Mouse (Mus musculus): ENCODE measurements around the gene Vmn2r8. TPM values are rescaled to one million over a fixed set of nuclear protein-coding genes. Genes with fewer than 3 reads are reported as not detected.
"Not testable (repeated sequence)": the region's sequence is repeated elsewhere in the genome, so short reads cannot be mapped to it uniquely, and the experiment has no call there.

Gene Vmn2r8
- total RNA-seq (2021), result not detected
- long read RNA-seq, experiment 1, result 0 reads
- long read RNA-seq, experiment 2, result 0 reads

DNA sequence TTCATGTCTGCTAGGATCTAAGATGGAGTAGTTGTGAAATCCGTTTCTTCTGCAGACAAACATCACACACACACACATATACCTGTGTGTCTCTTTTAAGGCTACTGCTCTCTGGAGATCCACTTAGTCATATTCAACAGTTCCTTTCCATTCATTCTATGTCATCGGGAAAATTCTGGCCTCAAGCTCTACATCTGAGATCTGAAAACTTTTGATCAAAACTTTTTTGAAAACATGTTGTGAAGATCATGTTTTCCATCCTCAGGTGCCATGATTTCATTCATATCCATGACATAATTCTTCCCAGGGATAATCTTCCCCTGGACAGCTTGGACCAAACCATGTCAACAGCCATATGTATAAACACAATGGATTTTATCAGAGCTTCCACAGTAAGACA is at the start of gene Vmn2r8:
Gene Vmn2r8, minus strand, starts transcription at position 101 of the 400 bp plus-strand sequence.
- intact Hi-C loops (cut with DNase I); H3K4me3 ChIP-seq; DNase-seq; H3K27ac ChIP-seq: not testable (repeated sequence)

DNA sequence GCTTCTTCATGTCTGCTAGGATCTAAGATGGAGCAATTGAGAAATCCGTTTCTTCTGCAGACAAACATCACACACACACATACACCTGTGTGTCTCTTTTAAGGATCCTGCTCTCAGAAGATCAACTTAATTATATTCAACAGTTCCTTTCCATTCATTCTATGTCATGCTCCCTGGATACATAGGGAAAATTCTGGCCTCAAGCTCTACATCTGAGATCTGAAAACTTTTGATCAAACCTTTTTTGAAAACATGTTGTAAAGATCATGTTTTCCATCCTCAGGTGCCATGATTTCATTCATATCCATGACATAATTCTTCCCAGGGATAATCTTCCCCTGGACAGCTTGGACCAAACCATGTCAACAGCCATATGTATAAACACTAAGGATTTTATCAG is 43.9 kb upstream of the Vmn2r8 start, which contains the start of gene Vmn2r9:
Gene Vmn2r9, minus strand, starts transcription at position 101 of the 400 bp plus-strand sequence.
- not testable (repeated sequence) for DNase-seq, H3K27ac ChIP-seq, H3K4me3 ChIP-seq
- intact Hi-C loops (cut with DNase I), result loop anchor here (10.0 kb wide), 1 partner anchor 232 kb away; no protein-coding TSS in a partner anchor

DNA sequence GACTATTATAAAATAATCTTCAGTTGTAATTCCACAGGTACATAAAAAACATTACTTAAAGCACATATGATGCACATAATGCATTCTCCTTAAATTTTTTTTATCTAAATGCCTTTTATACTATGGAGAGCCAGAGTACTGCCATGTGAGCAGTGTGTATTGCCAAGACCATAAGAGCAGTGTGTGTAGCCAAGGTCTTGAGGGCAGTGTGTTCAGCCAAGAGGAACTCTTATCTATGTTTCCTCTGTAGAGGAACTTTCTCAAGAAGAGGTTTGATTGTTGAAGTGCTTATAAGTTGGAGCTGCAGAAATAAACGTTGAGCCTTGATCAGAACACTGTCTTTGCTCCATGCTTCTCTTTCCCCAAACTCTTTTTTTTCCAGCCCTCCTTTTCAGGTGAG is 40.8 kb upstream of the Vmn2r8 start:
- Histone ChIP-seq H3K4me3 (no peak overlapping the region), H3K27ac (no peak overlapping the region)
- intact Hi-C loops (cut with DNase I), result no loop called here
- no peak for TF ChIP-seq CTCF (IDR thresholded peaks at IDR 0.05)
- DNase-seq, result no peak

DNA sequence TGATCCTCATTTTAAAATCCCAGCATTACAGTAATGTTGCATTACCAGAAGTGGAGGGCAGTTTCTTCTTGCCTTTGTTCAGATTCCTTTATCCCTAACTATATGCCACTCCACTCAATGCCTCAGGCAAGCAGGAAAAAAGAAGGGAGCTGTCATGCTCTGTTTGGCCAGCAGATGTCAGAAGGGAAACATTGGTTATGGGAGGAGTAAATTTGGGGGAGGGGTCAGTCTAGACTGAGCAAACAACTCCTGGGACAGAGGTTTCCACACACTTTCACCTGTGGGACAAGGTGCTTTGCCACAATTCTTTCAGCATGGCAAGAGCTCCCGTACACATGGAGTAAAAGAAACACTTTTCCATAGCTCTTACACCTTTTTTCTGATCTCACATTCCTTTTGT is 27.5 kb upstream of the Vmn2r8 start:
- intact Hi-C loops (cut with DNase I), result no loop called here
- H3K27ac ChIP-seq, result no peak overlapping the region
- TF ChIP-seq CTCF (IDR thresholded peaks at IDR 0.05), result no peak
- DNase-seq, result no peak
- no peak overlapping the region for H3K4me3 ChIP-seq

DNA sequence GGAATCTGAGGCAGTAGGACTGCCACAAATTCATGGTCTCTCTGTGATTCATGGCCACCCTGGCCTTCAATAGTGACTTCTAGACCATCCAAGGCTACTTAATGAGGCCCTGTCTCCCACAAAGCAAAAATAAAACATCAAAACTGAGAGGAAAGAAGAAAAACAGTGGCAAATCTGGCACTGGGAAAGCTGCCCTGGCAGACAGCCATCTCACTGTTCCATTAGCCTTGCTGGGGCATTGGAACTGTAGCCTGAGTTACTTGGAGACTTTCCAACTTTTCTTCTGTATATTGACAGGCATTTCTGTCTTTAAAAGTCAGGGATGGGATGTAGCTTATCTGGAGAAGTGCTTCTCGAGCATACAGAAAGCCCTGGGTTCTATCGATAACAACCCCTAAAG is 14.6 kb upstream of the Vmn2r8 start:
- TF ChIP-seq CTCF (IDR thresholded peaks at IDR 0.05), result no peak
- no peak overlapping the region for H3K4me3 ChIP-seq
- DNase-seq, result no peak
- no peak overlapping the region for H3K27ac ChIP-seq
- intact Hi-C loops (cut with DNase I), result no loop called here

DNA sequence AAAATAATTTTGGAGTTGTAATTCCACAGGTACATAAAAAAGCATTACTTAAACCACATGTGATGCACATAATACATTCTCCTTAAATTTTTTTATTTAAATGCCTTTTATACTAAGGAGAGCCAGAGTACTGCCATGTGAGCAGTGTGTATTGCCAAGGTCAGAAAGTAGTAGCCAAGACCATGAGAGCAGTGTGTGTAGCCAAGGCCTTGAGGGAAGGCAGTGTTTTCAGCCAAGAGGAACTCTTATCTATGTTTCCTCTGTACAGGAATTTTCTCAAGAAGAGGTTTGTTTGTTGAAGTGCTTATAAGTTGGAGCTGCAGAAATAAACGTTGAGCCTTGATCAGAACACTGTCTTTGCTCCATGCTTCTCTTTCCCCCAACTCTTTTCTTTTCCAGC is 5.0 kb downstream of the Vmn2r8 start:
- H3K27ac ChIP-seq, result no peak overlapping the region
- H3K4me3 ChIP-seq, result no peak overlapping the region
- no peak for TF ChIP-seq CTCF (IDR thresholded peaks at IDR 0.05)
- intact Hi-C loops (cut with DNase I), result no loop called here
- no peak for DNase-seq

DNA sequence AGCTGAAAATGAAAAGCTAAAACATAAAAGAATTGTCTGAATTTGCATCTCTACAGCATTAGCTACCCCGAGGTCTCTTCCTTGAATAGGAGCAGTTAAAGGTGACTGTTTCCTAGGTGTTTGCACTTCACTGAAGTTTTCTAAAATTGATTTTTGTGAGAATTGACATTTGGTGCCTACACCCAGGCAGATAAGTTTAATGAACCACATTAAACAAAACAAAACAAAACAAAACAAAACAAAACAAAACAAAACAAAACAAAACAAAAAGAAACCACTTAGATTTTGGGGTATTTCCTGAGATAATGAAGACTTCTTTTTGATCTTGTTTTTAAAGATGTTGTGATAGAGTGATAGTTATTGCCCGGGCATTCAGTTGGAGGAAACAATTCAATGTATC is 13.4 kb downstream of the Vmn2r8 start, which contains the start of gene Tmed11:
Gene Tmed11, minus strand, starts transcription at position 101 of the 400 bp plus-strand sequence.
- DNase-seq; H3K27ac ChIP-seq; H3K4me3 ChIP-seq; intact Hi-C loops (cut with DNase I): not testable (repeated sequence)

DNA sequence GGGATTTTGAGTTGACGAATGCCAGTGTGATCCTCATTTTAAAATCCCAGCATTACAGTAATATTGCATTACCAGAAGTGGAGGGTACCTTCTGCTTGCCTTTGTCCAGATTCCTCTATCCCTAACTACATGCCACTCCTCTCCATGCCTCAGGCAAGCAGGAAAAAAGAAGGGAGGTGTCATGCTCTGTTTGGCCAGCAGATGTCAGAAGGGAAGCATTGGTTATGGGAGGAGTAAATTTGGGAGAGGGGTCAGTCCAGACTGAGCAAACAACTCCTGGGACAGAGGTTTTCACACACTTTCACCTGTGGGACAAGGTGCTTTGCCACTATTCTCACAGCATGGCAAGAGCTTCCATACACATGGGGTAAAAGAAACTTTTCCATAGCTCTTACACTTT is 18.3 kb downstream of the Vmn2r8 start:
- H3K4me3 ChIP-seq; intact Hi-C loops (cut with DNase I); H3K27ac ChIP-seq; DNase-seq: not testable (repeated sequence)

DNA sequence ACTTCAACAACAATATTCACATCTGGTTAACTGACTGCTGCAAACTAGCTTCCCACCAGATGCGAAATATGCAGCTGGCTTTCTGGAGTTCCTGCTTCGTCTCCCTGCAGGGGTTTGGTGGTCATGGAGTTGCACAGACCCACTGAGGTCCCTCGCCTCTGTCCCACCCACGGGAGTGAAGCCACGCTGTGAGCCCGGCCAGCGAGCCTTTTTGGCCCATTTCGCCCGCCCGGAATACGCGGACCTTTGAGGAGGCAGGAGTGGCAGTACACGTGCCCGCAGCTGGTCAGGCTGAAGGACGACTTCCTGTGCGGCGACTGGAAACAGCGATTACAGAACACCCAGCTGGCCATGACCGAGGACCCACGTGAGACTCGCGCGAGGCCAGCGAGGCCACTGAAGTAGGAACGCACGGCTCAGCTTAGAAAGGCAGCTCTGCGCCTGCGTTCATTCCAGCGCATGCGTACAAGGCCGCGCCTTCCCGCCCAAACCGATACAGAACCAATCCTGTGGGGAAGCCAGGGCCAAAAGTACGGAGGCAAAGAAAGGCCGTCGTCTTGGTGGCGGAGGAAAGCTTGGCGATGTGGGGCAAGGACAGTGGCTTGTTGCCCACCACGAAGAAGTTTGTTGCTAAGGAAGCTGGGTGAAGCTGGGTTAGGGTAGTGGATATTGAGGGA is 33.9 kb downstream of the Vmn2r8 start, which contains the start of gene Rnf212:
Gene Rnf212, minus strand, starts transcription at position 353 of the 677 bp plus-strand sequence.
- DNase-seq, result peak; percentile 16
- TF ChIP-seq CTCF (IDR thresholded peaks at IDR 0.05), result no peak
- intact Hi-C loops (cut with DNase I), result no loop called here
- no peak within 1 kb of the TSS for H3K4me3 ChIP-seq
- H3K27ac ChIP-seq, result no peak within 1 kb of the TSS

DNA sequence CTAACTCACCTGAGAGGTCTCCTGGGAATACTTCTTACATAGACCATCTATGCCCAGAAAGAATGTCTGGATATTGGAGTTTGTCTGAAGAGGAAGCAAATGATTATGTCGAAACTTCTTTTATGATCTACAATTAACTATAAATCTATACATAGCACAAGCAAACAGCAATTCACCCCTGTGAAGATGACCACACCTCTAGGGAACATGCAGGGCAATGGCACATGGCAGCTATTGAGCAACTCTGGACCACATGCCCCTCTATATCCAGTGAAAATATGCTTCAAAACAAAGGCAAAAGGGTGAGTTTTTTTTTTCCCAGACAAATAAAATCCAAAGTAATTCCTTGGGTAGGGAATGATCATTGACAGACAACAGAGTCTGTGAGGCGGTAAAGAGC is 48.6 kb downstream of the Vmn2r8 start:
- H3K4me3 ChIP-seq, result no peak overlapping the region
- H3K27ac ChIP-seq, result no peak overlapping the region
- no peak for TF ChIP-seq CTCF (IDR thresholded peaks at IDR 0.05)
- intact Hi-C loops (cut with DNase I), result no loop called here
- no peak for DNase-seq

DNA sequence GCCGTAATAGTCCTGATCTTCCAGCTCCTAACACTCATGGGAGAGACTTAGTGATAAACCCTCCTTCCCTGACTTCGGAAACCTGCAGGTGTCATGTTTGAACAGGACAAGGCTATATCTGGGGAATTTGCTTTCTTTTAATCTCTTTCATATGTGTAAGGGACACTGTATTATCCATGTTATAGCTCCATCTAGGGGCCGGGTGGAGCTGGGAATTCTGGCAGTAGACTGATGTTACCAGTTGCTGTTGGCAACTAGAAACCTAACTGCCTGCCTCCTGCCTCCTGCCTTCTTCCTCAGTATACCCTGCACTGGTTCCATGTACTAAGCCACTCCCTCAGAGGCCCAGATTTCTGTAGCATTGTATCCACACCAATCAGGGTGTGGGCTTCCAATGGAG is 50.3 kb downstream of the Vmn2r8 start:
- no peak overlapping the region for H3K27ac ChIP-seq
- intact Hi-C loops (cut with DNase I), result no loop called here
- TF ChIP-seq CTCF (IDR thresholded peaks at IDR 0.05), result peak; percentile 48
- no peak overlapping the region for H3K4me3 ChIP-seq
- no peak for DNase-seq

DNA sequence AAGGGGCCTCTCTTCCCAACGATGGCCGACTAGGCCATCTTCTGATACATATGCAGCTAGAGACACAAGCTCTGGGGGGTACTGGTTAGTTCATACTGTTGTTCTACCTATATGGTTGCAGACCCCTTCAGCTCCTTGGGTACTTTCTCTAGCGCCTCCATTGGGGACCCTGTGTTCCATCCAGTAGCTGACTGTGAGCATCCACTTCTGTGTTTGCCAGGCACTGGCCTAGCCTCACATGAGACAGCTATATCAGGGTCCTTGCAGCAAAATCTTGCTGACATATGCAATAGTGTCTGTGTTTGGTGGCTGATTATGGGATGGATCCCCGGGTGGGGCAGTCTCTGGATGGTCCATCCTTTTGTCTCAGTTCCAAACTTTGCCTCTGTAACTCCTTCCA is 57.4 kb downstream of the Vmn2r8 start:
- intact Hi-C loops (cut with DNase I), result not testable (repeated sequence)

DNA sequence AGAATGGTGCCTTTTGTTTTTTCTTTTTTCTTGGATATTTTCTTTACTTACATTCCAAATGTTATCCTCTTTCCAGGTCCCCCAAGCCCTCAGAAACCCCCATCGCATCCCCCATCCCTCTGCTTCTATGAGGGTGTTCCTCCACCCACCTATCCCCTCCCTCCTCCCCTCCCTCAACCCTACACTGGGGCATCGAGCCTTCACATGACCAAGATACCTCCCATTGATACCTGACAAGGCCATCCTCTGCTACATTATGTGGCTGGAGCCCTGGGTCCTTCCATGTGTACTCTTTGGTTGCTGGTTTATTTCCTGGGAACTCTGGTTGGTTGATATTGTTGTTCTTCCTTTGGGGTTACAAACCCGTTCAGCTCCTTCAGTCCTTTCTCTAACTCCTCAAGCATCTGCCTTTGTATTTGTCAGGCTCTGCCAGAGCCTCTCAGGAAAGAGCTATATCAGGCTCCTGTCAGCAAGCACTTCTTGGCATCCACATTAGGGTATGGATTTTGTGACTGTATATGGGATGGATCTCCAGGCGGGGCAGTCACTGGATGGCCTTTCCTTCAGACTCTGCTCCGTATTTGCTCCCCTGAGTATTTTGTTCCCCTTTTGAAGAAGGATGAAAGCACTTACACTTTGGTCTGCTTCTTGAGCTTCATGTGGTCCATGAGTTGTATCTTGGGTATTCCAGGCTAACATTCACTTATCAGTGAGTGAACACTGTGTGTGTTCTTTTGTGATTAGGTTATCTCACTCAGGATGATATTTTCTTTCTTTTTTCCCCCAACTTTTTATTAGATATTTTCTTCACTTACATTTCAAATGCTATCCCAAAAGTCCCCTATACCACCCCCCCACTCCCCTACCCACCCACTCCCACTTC is 58.1 kb downstream of the Vmn2r8 start:
- TF ChIP-seq CTCF (IDR thresholded peaks at IDR 0.05), result no peak
- Histone ChIP-seq H3K4me3 (no peak overlapping the region), H3K27ac (no peak overlapping the region)
- intact Hi-C loops (cut with DNase I), result no loop called here
- DNase-seq, result no peak

More for the DNA sequence above, 57.4 kb downstream of the Vmn2r8 start:
- not testable (repeated sequence) for H3K4me3 ChIP-seq, DNase-seq, H3K27ac ChIP-seq

Measured in gastrocnemius, adult 2 months (tissue).